Mouse (Mus musculus) hindbrain, embryonic 14.5 days (tissue): ENCODE measurements at regions not wholly inside any gene's neighbourhood (a gene's known extent, or its start where the extent isn't known, plus 50 kb on each side); places are given as distances from the start of the nearest gene placed in this dataset.

ENCODE experiments used
- ATAC-seq: fragments of 200-750 bp; cut with Nextera tagmentation; 2 replicates; pipeline ENCODE4 v1.8.0; 2017; ENCODE audit warnings: moderate number of reproducible peaks, mild to moderate bottlenecking, moderate TSS enrichment, moderate library complexity; ENCODE audit not compliant: low FRiP score
- DNase-seq: peaks from one replicate; pipeline ENCODE4 v3.0.0-alpha.2; 2015; ENCODE audit warnings: low spot score
- H3K27ac ChIP-seq: fragments of 300-500 bp; sonication (generic); 2 replicates; pipeline ENCODE4 v1.5.1; 2014; ENCODE audit warnings: mild to moderate bottlenecking, moderate library complexity
- H3K27me3 ChIP-seq: fragments of 300-500 bp; sonication (generic); 2 replicates; pipeline ENCODE4 v1.6.1; 2014; ENCODE audit warnings: mild to moderate bottlenecking, low read length, mixed read lengths; ENCODE audit not compliant: control insufficient read depth, insufficient read depth
- H3K36me3 ChIP-seq: fragments of 300-500 bp; sonication (generic); replicated peaks from 2 replicates; pipeline ENCODE4 v1.6.1; 2014; ENCODE audit not compliant: control insufficient read depth, insufficient read depth
- H3K4me1 ChIP-seq: fragments of 300-500 bp; sonication (generic); replicated peaks from 2 replicates; pipeline ENCODE4 v1.6.1; 2014; ENCODE audit warnings: antibody characterized with exemption, low read length, mixed read lengths; ENCODE audit not compliant: control insufficient read depth, insufficient read depth
- H3K4me2 ChIP-seq: fragments of 300-500 bp; sonication (generic); replicated peaks from 2 replicates; pipeline ENCODE4 v1.6.1; 2014; ENCODE audit warnings: mild to moderate bottlenecking, moderate library complexity
- H3K4me3 ChIP-seq: fragments of 300-500 bp; sonication (generic); replicated peaks from 2 replicates; pipeline ENCODE4 v1.5.1; 2014; ENCODE audit warnings: mild to moderate bottlenecking, low read length
- H3K9ac ChIP-seq: fragments of 300-500 bp; sonication (generic); 2 replicates; pipeline ENCODE4 v1.6.1; 2014
- H3K9me3 ChIP-seq: fragments of 300-500 bp; sonication (generic); 2 replicates; pipeline ENCODE4 v1.6.1; 2016; ENCODE audit warnings: low read length; ENCODE audit not compliant: control insufficient read depth
- WGBS: fragments of 180-500 bp; shearing (Covaris S2); extraction: QIAGEN DNeasy Blood & Tissue Kit; methylation state at CpG from one replicate; pipeline ENCODE4 v1.1.7; 2014; 5-methylcytosine and 5-hydroxymethylcytosine counted together

GRCm38 (mm10) chr15:41380429-41380828, 1246.3 kb downstream of the 9330182O14Rik start:
- Histone ChIP-seq H3K4me1 (no peaks in the 10 kb centered on the region), H3K9ac (no peak overlapping the region), H3K4me2 (no peak overlapping the region), H3K9me3 (no peaks in the 10 kb centered on the region), H3K27ac (no peak overlapping the region), H3K27me3 (no peaks in the 10 kb centered on the region), H3K36me3 (no peaks in the 10 kb centered on the region), H3K4me3 (no peak overlapping the region)
- ATAC-seq: no peak
- WGBS: 95% methylated on average over 7 of the region's 7 CpGs
- no peak for DNase-seq

GRCm38 (mm10) chr15:41390699-41391098, 1256.5 kb downstream of the 9330182O14Rik start:
- Histone ChIP-seq H3K9ac (no peak overlapping the region), H3K9me3 (no peaks in the 10 kb centered on the region), H3K4me1 (no peaks in the 10 kb centered on the region), H3K36me3 (no peaks in the 10 kb centered on the region), H3K4me3 (no peak overlapping the region), H3K4me2 (no peak overlapping the region), H3K27me3 (no peaks in the 10 kb centered on the region), H3K27ac (no peak overlapping the region)
- ATAC-seq: no peak
- 18% methylated on average over 2 of the region's 2 CpGs for whole genome bisulfite sequencing
- DNase-seq: no peak
